Mouse (Mus musculus): Measurements from ENCODE around the gene Pgp.

DNA sequence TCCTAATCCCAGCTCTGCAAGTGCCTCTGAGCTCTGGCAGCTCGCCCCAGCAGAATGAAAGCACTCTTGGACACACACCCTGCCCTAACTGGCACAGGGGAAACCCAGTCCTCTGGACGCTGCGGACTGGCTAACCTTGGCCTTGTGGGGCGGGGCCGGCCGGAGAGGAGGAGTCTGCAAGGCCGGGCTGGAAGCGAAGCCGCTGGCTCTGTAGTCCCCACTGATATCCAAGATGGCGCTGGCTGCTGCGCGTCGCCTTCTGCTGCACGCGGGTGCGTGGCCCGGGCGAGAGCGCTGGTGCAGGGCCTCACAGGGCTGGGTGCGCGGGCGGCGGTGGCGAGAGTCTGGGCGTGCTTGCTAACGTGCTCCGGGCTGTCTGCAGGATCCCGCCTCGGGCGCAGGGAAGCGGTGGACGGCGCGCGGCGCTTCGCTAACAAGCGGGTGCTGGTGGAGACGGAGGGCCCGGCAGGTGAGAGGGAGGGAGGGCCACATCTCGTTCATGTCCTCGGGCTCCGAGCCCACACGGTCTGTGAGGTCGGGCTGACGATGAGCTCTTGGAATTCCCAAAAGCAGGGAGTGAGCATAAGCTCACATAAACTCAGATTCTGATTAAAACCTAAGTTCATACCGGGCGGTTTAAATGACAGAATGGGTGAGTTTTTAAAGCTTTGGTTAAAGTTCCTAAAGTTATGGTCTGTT lies 43.6 kb upstream of the Pgp start, which contains the start of gene Eci1:
- TF ChIP-seq CTCF (IDR thresholded peaks at IDR 0.05; ENCODE audit: control insufficient read depth, insufficient read depth, insufficient replicate concordance, low read depth, low read length) (no peak), POLR2A (IDR thresholded peaks at IDR 0.05; ENCODE audit: control insufficient read depth, low read depth, low read length) (peak; percentile 90)
